Mouse (Mus musculus): ENCODE data around the gene Gm38394.

- no peak for TF ChIP-seq EP300 (IDR thresholded peaks at IDR 0.05; ENCODE audit: low read length)
- no peak for TF ChIP-seq CTCF (conservative IDR thresholded peaks at IDR 0.05 in 1 of 2, IDR thresholded peaks at IDR 0.05 in 1 of 2; ENCODE audit: low read depth in 2 of 2, low read length in 2 of 2)
- peak; percentile 94 for TF ChIP-seq USF1 (IDR thresholded peaks at IDR 0.05; ENCODE audit: low read depth, low read length)
- no peak for TF ChIP-seq ZC3H11A (IDR thresholded peaks at IDR 0.05; ENCODE audit: low read depth, low read length)
- 0 out of 2 replicates have a peak, but pooled peaks have one; percentile 48 for TF ChIP-seq MAFK (IDR thresholded peaks at IDR 0.05; ENCODE audit: insufficient replicate concordance, low read length)
These were observed at the start of gene Gm38394 for GRCm38 (mm10) chr1:133661203-133661933.
